Mouse (Mus musculus) monocyte, adult 2 months (primary cell): ENCODE data around the gene Vwce.

Source experiments
- DNase-seq, 2 experiments: peaks; one replicate each; pipeline ENCODE4 v3.0.0; 2022; ENCODE audit warnings: low spot score in 2 of 2, low read depth in 1 of 2

The Vwce gene

DNA sequence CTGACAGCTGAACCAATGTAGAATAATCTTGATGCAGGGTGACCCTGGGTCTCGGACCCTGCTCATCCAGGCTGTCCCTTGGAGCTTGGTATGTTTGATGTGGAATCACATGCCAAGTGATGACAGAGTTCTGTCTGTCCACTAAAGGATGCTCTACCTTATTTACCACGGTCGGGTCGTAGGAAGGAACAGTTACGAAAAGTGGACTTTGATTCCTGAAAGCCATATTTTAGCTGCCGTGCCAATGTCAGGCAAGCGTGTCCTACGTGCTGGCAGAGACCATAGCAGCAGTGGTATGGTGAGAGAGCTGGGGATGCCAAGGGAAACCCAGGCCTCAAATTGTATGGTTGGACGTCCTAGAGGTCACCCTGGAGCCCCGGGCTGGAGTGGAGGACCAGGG lies 79.5 kb downstream of the Vwce start:
- DNase-seq: no peak

DNA sequence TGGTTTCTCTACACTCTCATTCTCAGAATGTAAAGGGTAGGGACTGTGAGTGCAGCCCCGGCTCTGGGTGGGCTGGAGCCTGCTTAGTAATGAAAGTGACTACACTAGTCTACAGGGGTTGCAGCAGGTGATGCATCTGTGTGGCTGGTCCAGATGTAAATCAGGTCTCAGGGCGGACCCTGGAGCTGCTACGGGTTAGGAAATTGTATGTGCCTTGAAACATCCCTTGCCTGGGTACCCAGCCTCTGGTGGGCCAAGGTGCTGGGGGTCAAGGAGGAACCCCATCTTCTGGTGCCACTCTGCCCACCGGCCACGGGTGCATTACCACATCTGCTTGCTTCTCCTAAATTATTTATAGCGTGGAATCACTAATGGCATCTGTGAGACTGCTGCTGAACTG lies 80.2 kb downstream of the Vwce start:
- no peak for DNase-seq

DNA sequence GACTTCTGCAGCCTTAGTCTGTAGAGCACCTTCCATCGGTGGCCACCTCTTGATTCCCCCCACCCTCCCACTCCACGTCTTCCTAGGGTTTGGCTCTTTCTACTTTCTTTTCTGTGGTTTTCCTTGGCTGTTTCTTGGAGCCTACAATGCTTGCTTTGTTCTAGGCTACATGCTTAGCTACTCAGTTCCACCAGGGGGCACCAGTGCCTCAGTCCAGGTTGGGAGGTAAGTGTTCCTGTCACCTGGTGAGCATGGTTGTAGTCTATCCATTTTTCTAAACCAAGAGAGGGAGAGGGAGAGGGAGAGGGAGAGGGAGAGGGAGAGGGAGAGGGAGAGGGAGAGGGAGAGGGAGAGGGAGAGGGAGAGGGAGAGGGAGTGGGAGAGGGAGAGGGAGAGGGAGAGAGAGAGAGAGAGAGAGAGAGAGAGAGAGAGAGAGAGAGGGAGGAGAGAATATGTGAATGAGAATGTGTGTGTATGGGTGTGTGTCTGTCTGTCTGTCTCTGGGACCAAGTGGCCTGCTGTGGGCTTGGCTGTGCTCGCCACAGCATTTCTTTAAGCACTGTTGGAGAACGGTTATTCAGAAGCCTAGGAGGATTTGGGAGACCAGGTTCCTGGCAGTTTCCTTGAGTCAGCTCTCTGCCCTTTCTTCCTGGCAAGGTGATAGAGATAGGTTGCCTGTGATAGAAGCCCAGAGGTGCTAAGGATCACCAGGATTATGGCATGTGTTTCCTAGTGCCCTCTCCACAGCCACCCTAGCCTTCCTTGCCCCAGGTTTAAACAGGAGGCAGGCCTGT lies 80.9 kb downstream of the Vwce start:
- DNase-seq: no peak

DNA sequence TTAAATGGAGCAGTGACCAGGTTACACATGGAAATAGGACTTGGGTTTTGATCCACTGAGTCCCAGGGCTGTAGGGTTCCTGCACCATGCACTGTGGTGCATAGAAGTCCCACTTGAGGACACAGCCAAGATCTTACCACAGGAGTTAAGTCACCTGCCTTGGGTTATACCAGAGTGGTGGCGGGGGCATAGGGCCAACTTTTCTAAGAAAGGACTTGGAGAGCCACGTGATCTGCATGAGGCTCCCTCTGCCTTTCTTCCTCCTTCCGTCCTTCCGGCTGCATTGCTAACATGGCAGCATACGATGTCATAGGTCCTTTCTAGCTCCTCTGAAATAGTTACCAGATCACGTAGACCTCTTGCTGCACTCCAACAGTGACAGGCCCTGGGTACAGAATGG lies 81.5 kb downstream of the Vwce start:
- DNase-seq: no peak
